In genomic region chr14:21613031-21613430, GRCm38 (mm10) we compare ENCODE assay signal across 30 mouse cellular contexts.
DNase-seq lines count a peak whose midpoint lies in the region; ATAC-seq lines count a peak whose summit lies in the region.
"Had no signal": no experiment of that assay in that cellular context is flagged by ENCODE, and none has a peak within 500 bp of the region (broad histone marks: within the 10 kb centered on the region; RNA-seq: fewer than 3 reads in every experiment).

No protein-coding gene starts in this region.

- 89% methylated on average over 6 of the region's 6 CpGs for WGBS in forebrain, embryonic 16.5 days
- WGBS in forebrain, embryonic 11.5 days, result 93% methylated on average over 6 of the region's 6 CpGs
- WGBS in limb, embryonic 15.5 days, result 53% methylated on average over 6 of the region's 6 CpGs
- WGBS in heart, embryonic 10.5 days, result 90% methylated on average over 6 of the region's 6 CpGs

- H3K4me1 ChIP-seq in forebrain, embryonic 16.5 days (replicated peaks; ENCODE audit: control insufficient read depth, insufficient read depth, low read length), result peaks cover 28% of the 10 kb centered on the region
- H3K4me1 ChIP-seq in forebrain, embryonic 11.5 days (replicated peaks; ENCODE audit: control insufficient read depth, insufficient read depth, low read length), result peaks cover 4% of the 10 kb centered on the region; the same call in 1 of the 2 replicates
- H3K4me1 ChIP-seq in limb, embryonic 15.5 days, result peaks cover 32% of the 10 kb centered on the region
- peaks cover 4% of the 10 kb centered on the region for H3K4me1 ChIP-seq in heart, embryonic 10.5 days

- ATAC-seq in forebrain, embryonic 16.5 days, result no peak
- no peak for ATAC-seq in forebrain, embryonic 11.5 days (replicated peaks; ENCODE audit: low FRiP score)
- ATAC-seq in limb, embryonic 15.5 days (ENCODE audit: insufficient number of reproducible peaks, low FRiP score, low TSS enrichment, low read depth), result no peak
- ATAC-seq: CD4-positive, CD25-positive, alpha-beta regulatory T cell, adult 4 months; forebrain, embryonic 13.5 days; midbrain, embryonic 16.5 days had no signal

- H3K27ac ChIP-seq in forebrain, embryonic 16.5 days (ENCODE audit: low read length), result peak overlapping the region; percentile 39; the same call in 1 of the 2 replicates
- H3K27ac ChIP-seq in forebrain, embryonic 11.5 days (ENCODE audit: low read depth, low read length), result no peak overlapping the region
- peak overlapping the region; percentile 47 for H3K27ac ChIP-seq in limb, embryonic 15.5 days
- no peak overlapping the region for H3K27ac ChIP-seq in heart, embryonic 10.5 days
- H3K27ac ChIP-seq: forebrain, embryonic 13.5 days; gastrocnemius, adult 2 months; heart, adult 2 months; hindbrain, embryonic 12.5 days; lung, embryonic 15.5 days; neural tube, embryonic 12.5 days had no signal

- H3K4me2 ChIP-seq in forebrain, embryonic 16.5 days (ENCODE audit: low read length), result no peak overlapping the region
- no peak overlapping the region for H3K4me2 ChIP-seq in forebrain, embryonic 11.5 days (ENCODE audit: low read depth, low read length, severe bottlenecking)
- no peak overlapping the region for H3K4me2 ChIP-seq in limb, embryonic 15.5 days
- H3K4me2 ChIP-seq: embryonic facial prominence, embryonic 12.5 days; forebrain, embryonic 13.5 days; hindbrain, embryonic 12.5 days; liver, embryonic 11.5 days; lung, embryonic 15.5 days; midbrain, embryonic 11.5 days; neural tube, embryonic 12.5 days had no signal

- no peak for DNase-seq in forebrain, embryonic 11.5 days (ENCODE audit: low spot score)
- DNase-seq in layer of hippocampus, adult 9-11 months, result peak; percentile 44
- DNase-seq in layer of hippocampus, adult 9-10 months (ENCODE audit: low spot score), result no peak
- peak; percentile 69 for DNase-seq in brain, adult 2 months (ENCODE audit: low read depth, low spot score)
- DNase-seq in heart, embryonic 10.5 days (ENCODE audit: low spot score), result no peak
- DNase-seq in heart, postnatal 4 days, result no peak
- DNase-seq: adrenal gland, postnatal 14 days; cerebellum, adult 9-10 months; cerebellum, postnatal 36 days; gastrocnemius, adult 2 months; gastrocnemius, postnatal 36 days; heart, adult 2 months; heart, postnatal 14 days; kidney, adult 11 months; kidney, postnatal 14 days; left cerebral cortex, postnatal 4 days; spleen, adult 18-20 months; thymus, adult 2 months; thymus, postnatal 36 days had no signal

- no peak overlapping the region for H3K9ac ChIP-seq in forebrain, embryonic 16.5 days (replicated peaks; ENCODE audit: low read depth, low read length)
- no peak overlapping the region for H3K9ac ChIP-seq in forebrain, embryonic 11.5 days (ENCODE audit: low read length)
- no peak overlapping the region for H3K9ac ChIP-seq in limb, embryonic 15.5 days
- H3K9ac ChIP-seq: embryonic facial prominence, embryonic 12.5 days; forebrain, embryonic 13.5 days; hindbrain, embryonic 12.5 days; lung, embryonic 15.5 days; neural tube, embryonic 12.5 days had no signal

- no peaks in the 10 kb centered on the region for H3K9me3 ChIP-seq in forebrain, embryonic 16.5 days (ENCODE audit: control insufficient read depth, low read length)
- no peaks in the 10 kb centered on the region for H3K9me3 ChIP-seq in forebrain, embryonic 11.5 days (ENCODE audit: control insufficient read depth, low read length)
- H3K9me3 ChIP-seq in limb, embryonic 15.5 days, result no peaks in the 10 kb centered on the region
- H3K9me3 ChIP-seq in heart, embryonic 10.5 days, result no peaks in the 10 kb centered on the region
- H3K9me3 ChIP-seq: embryonic facial prominence, embryonic 12.5 days; forebrain, embryonic 13.5 days; hindbrain, embryonic 12.5 days; lung, embryonic 15.5 days; neural tube, embryonic 12.5 days had no signal

- H3K27me3 ChIP-seq in forebrain, embryonic 16.5 days (replicated peaks; ENCODE audit: control insufficient read depth, insufficient read depth, low read length), result no peaks in the 10 kb centered on the region
- H3K27me3 ChIP-seq in forebrain, embryonic 11.5 days (ENCODE audit: control insufficient read depth, insufficient read depth, low read length), result no peaks in the 10 kb centered on the region
- H3K27me3 ChIP-seq in limb, embryonic 15.5 days, result no peaks in the 10 kb centered on the region
- H3K27me3 ChIP-seq in heart, embryonic 10.5 days (ENCODE audit: insufficient read depth, poor library complexity, severe bottlenecking), result no peaks in the 10 kb centered on the region
- H3K27me3 ChIP-seq: embryonic facial prominence, embryonic 12.5 days; forebrain, embryonic 13.5 days; hindbrain, embryonic 12.5 days; lung, embryonic 15.5 days; neural tube, embryonic 12.5 days had no signal

- H3K4me3 ChIP-seq in forebrain, embryonic 16.5 days (replicated peaks; ENCODE audit: low read length), result no peak overlapping the region
- H3K4me3 ChIP-seq in forebrain, embryonic 11.5 days (ENCODE audit: low read depth, low read length), result no peak overlapping the region
- no peak overlapping the region for H3K4me3 ChIP-seq in limb, embryonic 15.5 days
- no peak overlapping the region for H3K4me3 ChIP-seq in heart, embryonic 10.5 days
- H3K4me3 ChIP-seq: embryonic facial prominence, embryonic 12.5 days; forebrain, embryonic 13.5 days; gastrocnemius, adult 2 months; heart, adult 2 months; hindbrain, embryonic 12.5 days; lung, embryonic 15.5 days; neural tube, embryonic 12.5 days had no signal

- H3K36me3 ChIP-seq in forebrain, embryonic 16.5 days (ENCODE audit: control insufficient read depth, insufficient read depth), result no peaks in the 10 kb centered on the region
- no peaks in the 10 kb centered on the region for H3K36me3 ChIP-seq in forebrain, embryonic 11.5 days (ENCODE audit: control insufficient read depth, insufficient read depth, low read length)
- H3K36me3 ChIP-seq in limb, embryonic 15.5 days, result no peaks in the 10 kb centered on the region
- no peaks in the 10 kb centered on the region for H3K36me3 ChIP-seq in heart, embryonic 10.5 days
- H3K36me3 ChIP-seq: lung, embryonic 15.5 days; neural tube, embryonic 12.5 days had no signal

Comparison
In these comparisons a context has a peak if more than half of its experiments do, and no peak if none do; other contexts are left out.
1. H3K27ac ChIP-seq: peak in forebrain, embryonic 16.5 days (single experiment) and limb, embryonic 15.5 days (single experiment); none in forebrain, embryonic 11.5 days (single experiment) and heart, embryonic 10.5 days (single experiment).
2. DNase-seq: peak in layer of hippocampus, adult 9-11 months (single experiment) and brain, adult 2 months (single experiment); none in forebrain, embryonic 11.5 days (single experiment), layer of hippocampus, adult 9-10 months (single experiment), heart, embryonic 10.5 days (single experiment) and heart, postnatal 4 days (single experiment).